Mouse (Mus musculus) frontal cortex, adult 2 months (tissue): ENCODE measurements around the gene Mrtfb. TPM values are rescaled to one million over a fixed set of nuclear protein-coding genes. Genes with fewer than 3 reads are reported as not detected.

Experiments
- DNase-seq, 2 experiments: peaks; one replicate each; pipeline ENCODE4 v3.0.0; 2022; ENCODE audit warnings: low spot score in 1 of 2; ENCODE audit errors: extremely low spot score in 1 of 2
- polyA plus RNA-seq: library from polyadenylated mRNA; depleted of rRNA; stranded (reverse); fragments of >200 nt; gene quantifications from 2 replicates; pipeline ENCODE4 v1.2.3, GENCODE M21; 2012

Mrtfb gene
- polyA plus RNA-seq, 1 experiment: 67.3 TPM

- DNase-seq: no peak
These were observed 173.8 kb downstream of the Mrtfb start for GRCm38 (mm10) chr16:13429921-13430606.

- DNase-seq: no peak
These were observed 174.7 kb downstream of the Mrtfb start for GRCm38 (mm10) chr16:13430940-13431339.

GRCm38 (mm10) chr16:13435627-13436026 lies 179.3 kb downstream of the Mrtfb start:
- no peak for DNase-seq

GRCm38 (mm10) chr16:13437037-13437769 lies 180.9 kb downstream of the Mrtfb start:
- DNase-seq: peak; percentile 95 to 100

GRCm38 (mm10) chr16:13437770-13438372 lies 181.6 kb downstream of the Mrtfb start:
- peak; percentile 33 to 70 for DNase-seq

GRCm38 (mm10) chr16:13440468-13440867 lies 184.2 kb downstream of the Mrtfb start:
- DNase-seq: peak in 1 of 2 experiments; percentile 58

GRCm38 (mm10) chr16:13443764-13444163 lies 187.5 kb downstream of the Mrtfb start:
- no peak for DNase-seq

GRCm38 (mm10) chr16:13445461-13445860 lies 189.2 kb downstream of the Mrtfb start:
- no peak for DNase-seq

GRCm38 (mm10) chr16:13446488-13446887 lies 190.2 kb downstream of the Mrtfb start:
- peak; percentile 32 to 60 for DNase-seq

GRCm38 (mm10) chr16:13446971-13447283 lies 190.6 kb downstream of the Mrtfb start:
- DNase-seq: no peak

GRCm38 (mm10) chr16:13447284-13448050 lies 191.2 kb downstream of the Mrtfb start:
- peak; percentile 48 to 79 for DNase-seq

- DNase-seq: peak in 1 of 2 experiments; percentile 55
These were observed 191.9 kb downstream of the Mrtfb start for GRCm38 (mm10) chr16:13448051-13448705.

GRCm38 (mm10) chr16:13448706-13449090 lies 192.4 kb downstream of the Mrtfb start:
- no peak for DNase-seq

GRCm38 (mm10) chr16:13449491-13449890 lies 193.2 kb downstream of the Mrtfb start:
- DNase-seq: no peak

- DNase-seq: no peak
These were observed 194.6 kb downstream of the Mrtfb start for GRCm38 (mm10) chr16:13450831-13451230.

- DNase-seq: no peak
These were observed 195.7 kb downstream of the Mrtfb start for GRCm38 (mm10) chr16:13451991-13452390.

GRCm38 (mm10) chr16:13452661-13453060 lies 196.4 kb downstream of the Mrtfb start:
- DNase-seq: no peak

- DNase-seq: no peak
These were observed 197.8 kb downstream of the Mrtfb start for GRCm38 (mm10) chr16:13454026-13454600.

- DNase-seq: no peak
These were observed 199.3 kb downstream of the Mrtfb start for GRCm38 (mm10) chr16:13455560-13455959.

- DNase-seq: no peak
These were observed 202.3 kb downstream of the Mrtfb start for GRCm38 (mm10) chr16:13458556-13458955.
